Mouse (Mus musculus) mature B cell (primary cell): ENCODE data around the gene Hcrt.
"Not testable (repeated sequence)": the region's sequence is repeated elsewhere in the genome, so short reads cannot be mapped to it uniquely, and the experiment has no call there.

Experiments used
- in situ Hi-C: fragments of 300-500 bp; cut with MboI; formaldehyde crosslinking; loops from 2 replicates; pipeline ENCODE4 v1.14.3; 2019

The Hcrt gene

DNA sequence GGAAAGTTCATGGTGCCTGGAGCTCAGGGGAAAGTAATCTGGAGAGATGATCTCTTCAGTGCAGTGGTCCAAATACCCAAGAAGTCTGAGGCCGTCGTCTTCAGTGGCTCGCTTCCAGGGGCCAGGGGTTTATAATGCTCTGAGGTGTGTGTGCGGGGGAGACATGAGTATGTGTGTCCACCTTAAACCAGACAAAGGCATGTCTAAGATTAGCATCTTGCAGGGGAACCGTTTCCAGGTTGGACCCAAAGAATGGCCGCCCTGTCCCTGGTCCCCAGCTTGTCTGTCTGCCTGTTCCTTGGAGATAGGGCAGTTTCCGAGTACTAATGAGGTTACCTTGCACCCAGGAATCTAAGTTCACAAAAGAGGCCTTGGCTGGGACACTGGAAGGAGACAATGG lies at the start of gene Hcrt:
Gene Hcrt, minus strand, starts transcription at position 101 of the 400 bp plus-strand sequence.
- in situ Hi-C loops = no loop called here

DNA sequence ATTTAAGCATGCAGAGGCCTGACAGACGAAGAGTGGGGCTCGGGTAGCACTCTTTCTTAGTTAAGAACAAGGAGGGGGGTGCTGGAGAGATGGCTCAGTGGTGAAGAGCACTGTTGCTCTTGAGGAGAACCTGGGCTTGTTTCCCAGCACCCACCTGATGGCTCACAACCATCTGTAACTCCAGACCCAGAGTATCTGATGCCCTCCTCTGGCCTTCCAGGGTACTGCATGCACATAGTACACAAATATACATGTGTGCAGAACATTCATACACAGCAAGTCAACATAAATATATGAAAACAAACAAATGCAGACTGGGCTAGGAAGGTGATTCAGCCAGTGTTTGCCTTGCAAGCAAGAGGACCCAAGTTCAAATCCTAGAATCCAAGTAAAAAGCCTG lies 48.4 kb upstream of the Hcrt start:
- in situ Hi-C loops = no loop called here

DNA sequence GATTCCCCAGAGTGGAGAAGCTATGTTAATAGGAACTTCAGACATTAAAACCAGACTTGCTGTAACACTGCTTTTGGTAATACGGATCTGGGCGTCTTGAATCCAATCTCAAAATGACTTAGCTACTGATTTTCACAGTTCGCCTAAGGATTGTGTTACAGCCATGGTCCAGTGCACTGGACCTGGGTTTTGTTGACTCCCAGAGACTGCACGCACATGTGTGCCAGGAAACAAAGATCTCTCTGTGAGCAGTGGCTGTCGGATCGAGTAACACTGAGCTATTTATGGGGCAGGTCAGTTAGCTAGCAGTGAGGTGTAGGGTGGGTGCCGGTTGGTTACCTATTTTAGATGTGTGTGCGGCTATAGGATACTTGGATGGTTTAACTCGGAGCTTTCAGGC lies 47.8 kb upstream of the Hcrt start:
- in situ Hi-C loops = no loop called here

DNA sequence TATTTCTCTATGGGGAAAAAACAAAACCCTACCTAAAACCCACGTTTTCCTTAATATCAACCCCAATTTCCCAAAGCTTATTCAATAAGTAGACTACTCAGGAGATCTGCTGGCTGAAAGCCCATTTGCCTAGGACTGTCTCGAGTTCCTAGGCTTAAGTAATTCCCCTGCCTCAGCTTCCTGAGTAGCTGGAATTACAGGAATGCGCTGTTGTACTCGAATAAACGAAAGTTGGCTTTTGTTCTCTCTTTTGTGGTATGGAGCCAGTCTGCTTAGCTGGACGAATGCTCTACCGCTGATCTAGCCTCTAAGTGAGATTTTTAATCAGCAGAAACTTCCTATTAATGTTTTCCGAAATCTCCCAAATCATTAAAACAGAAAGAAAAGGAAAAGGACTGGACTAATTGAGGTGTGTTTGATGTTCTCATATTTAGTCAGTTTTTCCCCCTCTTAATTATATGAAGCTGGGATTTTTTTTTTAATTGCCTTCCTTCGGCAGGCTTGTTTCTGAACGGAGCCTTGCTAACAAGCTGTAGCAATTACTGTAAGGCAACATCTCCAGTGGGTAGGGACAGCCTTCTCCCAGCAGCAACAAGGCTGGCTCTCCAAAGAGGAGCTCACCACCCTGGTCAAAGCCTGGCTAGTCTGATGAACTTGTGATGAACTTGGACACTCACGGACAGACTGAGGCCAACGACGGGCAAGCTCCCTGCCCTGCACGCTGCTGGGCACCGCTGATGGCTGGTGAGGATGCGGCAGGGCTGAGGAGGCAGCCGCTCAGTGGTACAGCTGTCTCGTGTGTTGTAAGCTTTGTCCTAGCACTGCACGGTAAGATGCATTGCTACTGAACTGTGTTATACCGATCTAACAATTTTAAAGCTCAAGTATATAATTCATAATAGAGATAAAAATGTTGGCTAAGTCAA lies 43.9 kb upstream of the Hcrt start:
- in situ Hi-C loops = no loop called here

DNA sequence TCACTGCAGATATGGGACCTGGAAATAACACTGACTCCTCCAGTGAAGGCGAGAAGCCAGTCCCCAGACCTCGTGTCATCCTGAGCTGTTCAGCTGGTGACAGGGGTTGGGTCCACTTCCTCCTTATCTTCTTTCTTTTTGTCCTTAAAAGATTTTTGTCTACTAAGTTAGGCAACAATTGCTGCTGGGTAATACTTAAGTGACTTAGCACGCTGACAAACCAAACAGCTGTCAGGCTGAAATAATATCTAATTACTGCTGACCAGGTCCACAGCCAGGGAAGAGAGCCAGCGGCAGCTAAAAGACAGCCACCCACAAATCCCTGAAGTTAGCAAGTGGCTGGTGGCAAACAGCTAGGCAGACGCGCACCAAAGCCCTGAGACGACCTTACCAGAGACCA lies 42.8 kb upstream of the Hcrt start:
- in situ Hi-C loops = no loop called here

DNA sequence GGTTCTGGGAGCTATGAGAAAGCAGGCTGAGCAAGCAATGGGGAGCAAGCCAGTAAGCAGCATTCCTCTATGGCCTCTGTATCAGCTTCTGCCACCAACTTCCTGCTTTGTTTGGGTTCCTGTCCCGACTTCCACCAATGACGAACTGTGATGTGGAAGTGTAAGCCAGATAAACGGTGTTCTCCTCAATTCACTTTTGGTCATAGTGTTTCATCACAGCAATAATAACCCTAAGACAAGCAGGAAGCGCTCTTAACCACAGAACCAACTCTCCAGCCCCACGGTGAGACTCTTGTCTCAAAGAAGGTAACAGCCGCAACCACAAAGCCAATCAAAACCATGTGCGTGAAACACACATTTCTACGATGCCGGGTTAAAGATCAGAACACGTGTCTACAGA lies 41.7 kb upstream of the Hcrt start:
- in situ Hi-C loops = no loop called here

DNA sequence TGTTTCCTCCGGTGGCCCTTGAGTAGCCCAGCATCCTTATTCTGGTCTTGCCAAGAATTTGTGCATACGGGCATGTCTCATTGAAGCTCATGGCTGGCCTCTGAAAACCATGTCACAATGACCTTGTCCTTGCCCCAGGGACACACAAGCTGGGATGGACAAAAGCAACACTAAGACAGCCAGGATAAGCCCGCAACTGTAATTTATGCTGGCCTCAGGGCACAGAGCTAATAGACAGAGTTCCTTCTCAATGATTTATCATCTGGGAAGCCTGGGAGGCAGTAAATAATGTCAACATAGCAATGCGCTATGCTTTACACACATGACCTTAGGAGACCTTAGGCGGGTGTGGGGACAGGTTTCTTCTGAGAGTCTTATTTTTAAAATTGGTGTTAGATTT lies 36.7 kb upstream of the Hcrt start:
- in situ Hi-C loops = no loop called here

DNA sequence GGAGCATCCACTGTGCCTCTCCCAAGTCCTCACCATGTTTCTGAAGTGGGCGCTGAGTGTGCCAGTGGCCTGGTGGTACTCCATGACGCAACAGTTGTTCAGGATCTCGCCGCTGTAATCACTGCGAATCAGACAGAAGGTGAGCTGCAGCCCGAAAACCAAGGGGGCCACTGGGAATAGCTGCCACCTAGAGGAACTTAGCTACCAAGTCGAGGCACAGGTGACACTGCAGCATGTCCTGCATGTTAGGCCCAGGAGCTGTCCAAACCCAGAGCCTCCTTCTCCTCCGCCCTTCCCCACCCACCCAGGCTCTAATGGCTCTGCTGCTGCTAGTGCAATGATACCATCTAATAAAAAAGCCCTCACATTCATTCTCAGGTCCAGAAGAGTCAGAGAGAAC lies 33.9 kb upstream of the Hcrt start:
- in situ Hi-C loops = no loop called here

DNA sequence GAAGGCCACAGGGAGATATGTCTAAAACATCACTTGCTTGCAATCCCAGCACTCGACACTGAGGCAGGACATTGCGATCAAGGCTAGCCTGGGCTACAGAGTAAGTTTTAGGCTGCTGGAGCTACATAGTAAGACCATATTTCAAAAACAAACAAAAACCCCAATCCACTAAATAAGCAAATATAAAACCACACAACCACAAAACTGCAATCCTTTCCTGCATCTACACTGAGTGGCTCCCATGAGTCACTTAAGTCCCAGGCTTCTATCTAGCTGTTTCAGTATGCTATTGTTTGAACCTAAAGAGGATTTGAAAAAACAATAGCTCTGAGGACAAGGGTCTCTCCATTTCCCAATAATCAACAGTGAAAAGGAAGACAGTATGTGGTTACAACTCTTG lies 32.7 kb upstream of the Hcrt start:
- in situ Hi-C loops = no loop called here

DNA sequence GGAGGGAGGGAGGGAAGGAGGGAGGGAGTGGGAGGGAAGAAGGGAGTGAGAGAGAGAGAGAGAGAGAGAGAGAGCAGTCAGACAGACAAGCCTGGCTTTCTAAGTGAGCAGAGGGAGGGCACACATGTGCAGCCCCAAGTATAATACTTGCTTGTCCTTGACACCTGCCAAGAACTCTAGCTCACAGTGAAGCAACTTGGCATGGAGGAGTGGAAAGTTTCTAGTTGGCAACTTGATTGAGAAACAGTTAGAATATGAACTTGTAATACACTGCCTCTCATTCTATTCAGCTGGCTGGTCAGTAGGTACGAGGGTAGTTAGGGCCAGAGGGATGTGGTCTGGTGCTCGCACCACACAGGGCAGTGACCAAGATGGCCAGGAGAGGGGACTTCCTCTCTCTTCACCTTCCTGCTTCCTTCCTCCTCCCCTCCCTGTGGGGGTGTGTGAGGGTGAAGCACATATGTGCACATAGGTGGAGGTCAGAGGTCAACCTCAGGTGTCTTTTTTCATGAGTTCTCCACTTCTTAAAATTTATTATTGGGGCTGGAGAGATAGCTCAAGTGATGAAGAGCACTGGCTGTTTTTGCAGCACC lies 28.8 kb upstream of the Hcrt start:
- in situ Hi-C loops = no loop called here

DNA sequence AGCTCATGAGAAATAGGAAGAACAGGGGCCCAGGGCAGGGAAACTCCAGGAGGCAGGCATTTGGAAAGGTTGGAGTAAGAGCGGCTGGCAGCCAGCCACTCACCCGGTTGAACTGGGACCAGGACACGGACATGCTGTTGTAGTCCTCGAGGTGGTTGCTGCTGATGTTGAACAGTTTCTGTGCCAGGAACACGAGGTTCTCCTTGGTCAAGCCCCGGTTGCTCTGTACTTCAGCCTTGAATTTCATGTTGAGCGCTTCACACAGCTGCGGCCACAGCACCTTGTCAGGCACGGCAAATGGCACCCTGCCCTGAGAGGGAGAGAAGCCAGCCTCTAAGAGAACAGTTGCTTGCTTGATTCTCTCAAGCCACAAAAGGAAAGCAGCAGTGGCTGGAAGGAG lies 27.9 kb upstream of the Hcrt start:
- in situ Hi-C loops = not testable (repeated sequence)

DNA sequence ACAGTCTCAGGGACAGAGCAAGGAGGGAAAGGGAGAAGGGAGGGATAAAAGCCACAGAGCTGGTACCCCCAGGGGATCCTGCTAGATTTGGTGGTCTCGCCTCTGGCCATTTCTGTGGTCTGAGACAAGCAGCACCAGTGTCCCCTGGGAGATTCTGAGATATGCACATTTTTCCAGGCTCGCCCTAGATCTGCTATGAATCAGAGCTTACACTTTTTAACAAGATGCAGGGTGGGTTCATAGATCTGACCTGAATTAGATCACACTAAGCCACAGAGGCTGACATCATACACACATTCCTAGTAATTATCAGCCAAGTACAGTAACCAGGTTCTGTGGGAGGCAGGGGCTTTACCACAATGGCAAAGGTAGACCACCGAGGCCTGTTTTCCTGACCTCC lies 27.0 kb upstream of the Hcrt start:
- in situ Hi-C loops = no loop called here

DNA sequence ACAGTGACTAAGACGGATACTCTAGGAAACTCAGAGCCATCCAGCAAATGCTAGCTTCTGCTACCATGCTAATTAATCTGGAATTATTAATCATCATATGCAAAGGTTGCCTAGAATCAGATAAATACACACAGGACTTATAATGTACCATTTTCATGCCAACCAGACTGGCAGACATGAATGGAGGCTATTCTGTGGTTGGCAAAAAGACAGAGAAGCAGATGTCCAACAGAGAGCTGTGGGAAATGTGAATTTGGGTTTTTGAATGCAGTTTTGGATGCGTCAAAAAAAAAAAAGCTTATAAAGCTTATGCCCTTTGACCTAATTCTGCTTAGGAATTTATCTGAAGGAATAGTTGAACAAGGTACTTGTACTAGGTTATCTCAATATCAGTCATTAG lies 23.0 kb upstream of the Hcrt start:
- in situ Hi-C loops = no loop called here

DNA sequence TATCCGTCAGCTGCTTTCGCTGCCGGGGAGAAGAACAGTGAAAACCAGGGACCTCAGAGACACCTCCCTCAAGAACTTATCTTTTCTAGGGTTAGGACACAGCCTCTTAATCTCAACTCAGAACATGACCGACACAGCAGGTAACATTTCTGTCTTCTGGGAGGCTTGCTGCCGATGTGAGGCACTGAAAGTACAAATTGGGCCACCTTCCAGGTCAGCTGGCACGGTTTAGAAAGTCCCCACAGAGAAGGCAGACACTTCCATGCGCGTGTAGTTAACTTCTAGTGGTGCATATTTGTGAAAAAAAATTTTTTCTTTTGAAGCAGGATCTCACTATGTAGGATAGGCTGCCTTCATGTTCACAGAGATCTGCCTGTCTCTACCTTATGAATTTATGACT lies 21.6 kb upstream of the Hcrt start:
- in situ Hi-C loops = no loop called here

DNA sequence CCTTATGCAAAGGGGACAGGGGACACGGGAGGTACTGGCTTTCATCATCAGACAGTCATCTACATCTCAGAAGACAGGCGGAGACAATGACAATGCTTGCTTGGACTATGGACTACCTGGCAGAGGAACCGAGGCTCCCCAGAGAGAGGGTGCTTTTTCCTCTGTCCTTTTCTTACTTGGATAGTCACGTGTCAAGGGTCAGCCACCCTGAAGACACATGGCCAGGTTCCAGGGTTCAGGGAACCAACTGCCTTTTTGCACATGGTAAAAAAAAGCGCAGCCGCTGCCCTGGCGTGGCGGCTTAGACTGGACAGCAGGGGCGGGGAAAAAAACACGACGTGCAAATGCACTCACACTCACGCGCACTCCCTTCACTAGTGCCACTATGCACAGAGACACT lies 19.8 kb upstream of the Hcrt start:
- in situ Hi-C loops = no loop called here

DNA sequence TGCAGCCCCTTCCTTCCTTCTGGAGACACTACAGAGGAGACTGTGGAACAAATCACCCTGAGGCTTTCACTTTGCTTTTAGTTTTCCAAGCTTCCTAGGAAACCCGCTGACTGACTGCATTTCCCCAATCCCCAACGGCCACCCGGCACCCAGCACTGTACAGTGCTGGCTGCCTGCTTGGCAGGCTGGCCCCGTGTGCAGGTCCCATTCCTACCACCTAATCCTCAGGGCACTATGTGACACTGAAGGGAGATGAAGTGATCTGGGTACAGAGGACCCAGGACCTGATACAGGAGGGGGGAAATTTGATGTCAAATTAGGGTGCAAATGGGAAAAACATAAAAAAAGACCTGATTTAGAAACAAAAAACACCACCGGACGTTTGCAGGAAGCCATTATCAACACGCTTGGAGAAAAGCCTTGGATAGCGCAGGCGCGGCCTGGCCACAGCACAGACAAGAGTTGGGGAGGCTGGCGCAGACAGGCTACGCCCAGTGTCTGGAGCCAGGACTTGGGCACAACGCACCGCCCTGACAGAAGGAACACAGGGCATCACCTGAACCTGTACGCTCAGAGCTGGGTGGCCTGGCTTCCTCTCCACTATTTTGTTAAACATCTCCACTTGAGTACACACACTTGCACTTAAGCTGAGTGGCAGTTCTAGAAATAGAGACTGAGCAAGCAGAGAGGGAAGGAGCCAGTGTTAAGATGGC lies 19.2 kb upstream of the Hcrt start:
- in situ Hi-C loops = no loop called here

DNA sequence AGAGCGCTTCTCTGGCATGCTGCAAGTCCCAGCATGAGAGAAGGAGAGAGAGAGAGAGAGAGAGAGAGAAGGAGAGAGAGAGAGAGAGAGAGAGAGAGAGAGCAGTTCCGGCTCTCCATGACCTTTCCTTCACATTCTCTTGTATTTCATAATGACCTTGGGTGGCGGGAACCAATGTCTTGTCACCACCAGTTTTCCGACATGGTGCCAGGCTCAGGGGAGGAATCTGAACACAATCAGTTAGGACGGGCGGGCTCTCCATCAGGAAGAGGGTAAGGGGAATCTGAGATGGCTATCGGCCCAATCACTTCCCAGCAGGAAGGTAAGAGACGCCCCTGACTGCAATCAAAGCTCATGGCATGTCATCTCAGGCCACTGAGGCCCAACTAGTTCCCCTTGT lies 17.5 kb upstream of the Hcrt start:
- in situ Hi-C loops = no loop called here

DNA sequence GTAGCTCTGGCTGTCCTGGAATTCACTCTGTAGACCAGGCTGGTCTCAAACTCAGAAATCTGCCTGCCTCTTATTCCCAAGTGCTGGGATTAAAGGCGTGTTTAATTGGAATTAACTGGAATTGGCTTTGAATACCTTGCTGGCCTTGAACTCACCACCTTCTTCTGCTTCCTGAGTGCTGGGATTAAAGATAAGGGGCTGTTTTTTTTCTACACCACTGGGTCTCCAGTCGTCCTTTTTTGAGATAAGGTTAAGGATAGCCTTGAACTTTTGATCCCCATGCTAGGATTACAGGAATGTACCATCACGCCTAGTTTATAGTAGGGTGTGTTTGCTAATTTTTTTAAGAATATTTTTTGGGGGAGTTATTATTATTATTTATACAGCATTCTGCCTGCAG lies 15.3 kb upstream of the Hcrt start:
- in situ Hi-C loops = no loop called here

DNA sequence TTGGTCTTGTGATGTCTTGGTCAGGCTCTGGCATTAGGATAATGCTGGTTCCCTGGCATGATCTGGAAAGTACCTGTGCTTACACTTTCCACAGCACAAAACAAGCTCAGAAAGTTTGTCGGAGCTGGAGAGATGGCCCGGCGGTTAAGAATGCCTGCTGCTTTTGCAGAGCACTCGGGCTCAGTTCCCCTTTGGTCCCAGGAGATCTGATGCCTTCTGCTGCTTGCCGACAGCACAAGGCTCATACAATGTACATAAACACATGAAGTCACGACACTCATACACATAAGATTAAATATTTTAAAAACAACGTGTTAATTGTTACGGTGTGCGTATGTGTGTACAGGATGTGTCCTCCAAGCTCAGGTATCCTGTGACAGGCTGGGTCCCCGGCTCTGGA lies 13.2 kb upstream of the Hcrt start:
- in situ Hi-C loops = no loop called here

DNA sequence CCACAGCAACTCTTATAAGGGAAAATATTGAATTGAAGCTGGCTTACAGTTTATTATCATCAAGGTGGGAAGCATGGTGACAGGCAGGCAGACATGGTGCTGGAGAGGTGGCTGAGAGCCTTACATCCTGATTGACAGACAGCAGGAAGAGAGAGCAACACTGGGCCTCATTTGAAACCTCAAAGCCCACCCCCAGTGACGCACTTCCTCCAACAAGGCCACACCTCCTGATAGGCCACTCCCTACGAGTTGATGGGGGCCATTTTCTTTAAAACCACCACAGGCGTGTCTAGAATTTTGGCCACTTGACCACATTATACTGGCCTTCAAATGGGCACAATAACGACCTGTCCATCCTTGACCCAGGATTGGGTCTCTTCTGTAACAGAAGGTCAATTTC lies 11.5 kb upstream of the Hcrt start:
- in situ Hi-C loops = no loop called here

DNA sequence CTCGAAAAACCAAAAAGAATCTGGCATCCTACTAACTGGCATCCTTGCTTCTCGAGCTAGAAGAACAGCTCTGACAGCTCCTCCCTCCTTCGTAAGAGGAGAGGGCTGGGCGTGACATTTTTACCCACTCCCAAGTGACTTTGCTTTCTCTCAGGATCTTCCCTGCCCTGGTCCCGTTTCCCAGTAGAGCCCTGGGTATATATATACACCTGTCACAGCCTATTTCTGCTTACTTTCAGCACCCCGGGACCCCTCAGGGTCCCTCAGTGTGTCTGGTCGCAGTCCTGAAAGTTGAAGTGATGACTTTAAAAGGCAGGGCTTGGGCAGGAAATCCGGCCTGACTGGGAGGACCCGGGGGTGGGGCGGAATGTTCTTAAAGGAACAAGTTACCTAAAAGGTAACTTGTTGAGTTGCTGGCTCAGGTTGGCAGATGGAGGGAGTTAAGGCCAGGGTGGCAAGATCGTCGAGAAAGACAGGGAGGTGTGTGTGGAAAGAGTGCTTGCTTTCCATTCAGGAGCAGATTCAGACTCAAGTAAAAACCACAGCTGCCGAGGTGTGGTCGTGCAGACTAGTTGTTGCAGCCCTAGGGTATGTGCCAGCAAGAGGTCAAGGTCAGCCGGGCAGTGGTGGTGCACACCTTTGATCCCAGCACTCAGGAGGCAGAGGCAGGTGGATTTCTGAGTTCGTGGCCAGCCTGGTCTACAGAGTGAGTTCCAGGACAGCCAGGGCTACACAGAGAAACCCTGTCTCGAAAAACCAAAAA lies 8.1 kb upstream of the Hcrt start, which contains the start of gene Ghdc:
Gene Ghdc, minus strand, starts transcription at position 312 of the 763 bp plus-strand sequence.
- in situ Hi-C loops = no loop called here

DNA sequence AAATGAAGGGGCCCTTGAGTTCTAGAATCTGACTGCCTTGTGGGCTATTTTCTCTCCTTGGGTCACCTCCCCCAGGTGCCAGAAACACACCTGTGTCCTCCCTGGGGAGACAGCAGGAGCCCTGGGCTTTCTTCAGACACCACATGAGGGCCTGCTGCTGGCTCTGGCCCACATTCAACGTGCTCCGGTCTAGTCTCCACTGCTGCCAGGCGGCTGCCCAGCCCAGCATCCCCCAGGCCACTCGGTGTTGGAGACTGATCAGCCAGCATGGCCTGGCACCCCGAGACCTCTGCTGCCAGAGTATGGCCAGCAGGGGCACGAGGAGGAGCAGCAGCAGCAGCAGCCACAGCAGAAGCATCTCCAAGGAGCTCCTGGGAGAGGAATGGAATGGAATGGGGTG lies 7.2 kb upstream of the Hcrt start:
- in situ Hi-C loops = no loop called here
